Mouse (Mus musculus): ENCODE measurements around the gene Rhbdd2. TPM values are rescaled to one million over a fixed set of nuclear protein-coding genes. Genes with fewer than 3 reads are reported as not detected.
A peak's percentile ranks its signal among the peaks of the same experiment; 100 is the strongest.

Gene Rhbdd2
- total RNA-seq, 2 experiments from 2014 or later: 10.7 to 13.0 TPM

DNA sequence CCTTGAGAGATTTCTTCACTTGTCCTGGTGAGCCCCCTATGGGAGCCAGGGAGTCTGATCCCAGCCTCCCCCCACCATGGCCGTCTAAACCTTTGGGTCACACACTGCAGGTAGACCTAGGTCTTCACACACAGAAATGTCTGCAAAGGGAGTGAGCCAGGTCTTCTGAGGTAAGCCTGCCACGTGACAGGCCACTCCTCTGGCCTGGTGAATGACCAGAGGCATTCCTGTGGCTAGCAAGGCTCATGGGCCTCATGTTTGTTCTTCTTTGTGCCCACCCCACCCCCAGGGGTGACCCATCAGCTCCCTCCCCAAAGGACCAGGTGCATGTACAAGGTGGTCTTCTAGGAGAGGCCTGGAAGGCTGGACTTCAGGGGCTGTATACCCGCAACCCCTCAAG, 19.1 kb downstream of the Rhbdd2 start:
- intact Hi-C loops (cut with DNase I): no loop called here
- Histone ChIP-seq H3K4me3 (no peak overlapping the region), H3K27ac (no peak overlapping the region)
- no peak for DNase-seq
- TF ChIP-seq CTCF (IDR thresholded peaks at IDR 0.05): no peak

DNA sequence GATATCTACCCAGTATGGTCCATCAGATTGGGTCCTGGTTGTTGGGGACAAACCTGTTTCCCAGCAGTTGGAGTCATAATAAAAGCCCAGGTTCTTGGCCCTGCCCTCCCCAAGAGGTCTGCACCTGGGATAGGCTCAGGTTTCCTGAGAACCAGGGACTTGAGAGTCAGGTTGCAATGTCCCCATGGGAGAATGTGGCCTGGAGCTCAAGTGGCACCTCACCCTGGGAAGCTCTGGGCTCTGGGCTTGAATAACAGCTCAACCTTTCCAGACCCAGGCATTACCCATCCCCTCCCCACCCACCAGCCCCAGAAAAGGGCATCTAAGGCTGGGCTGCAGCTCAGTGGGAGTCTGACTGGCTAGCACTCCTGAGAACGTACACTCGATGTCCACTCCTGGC, 20.8 kb downstream of the Rhbdd2 start:
- peak; percentile 70 for DNase-seq

DNA sequence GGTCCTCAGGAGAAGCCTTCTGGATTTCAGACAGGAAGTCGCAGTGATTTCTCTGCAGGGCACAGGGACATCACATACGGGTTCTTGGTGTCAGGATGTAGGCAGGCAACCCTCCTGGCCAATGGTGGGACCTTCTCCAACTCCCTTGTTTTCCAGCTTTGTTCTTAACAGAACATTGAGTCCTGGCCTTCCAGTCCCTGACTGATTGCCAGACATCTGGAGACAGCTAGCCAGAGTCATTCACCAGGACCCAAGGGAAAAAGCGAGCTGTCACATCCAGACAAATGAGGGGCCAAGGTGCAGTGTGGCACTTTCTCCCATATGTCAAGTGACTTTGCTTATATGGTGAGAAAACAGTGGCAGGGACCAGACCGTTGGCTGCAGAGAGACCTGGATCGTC, 23.6 kb downstream of the Rhbdd2 start:
- H3K27ac ChIP-seq: no peak overlapping the region
- intact Hi-C loops (cut with DNase I): no loop called here
- TF ChIP-seq CTCF (IDR thresholded peaks at IDR 0.05): no peak
- no peak overlapping the region for H3K4me3 ChIP-seq
- DNase-seq: no peak

More for the DNA sequence above, 20.8 kb downstream of the Rhbdd2 start:
- no peak overlapping the region for H3K4me3 ChIP-seq
- no peak for TF ChIP-seq CTCF (IDR thresholded peaks at IDR 0.05)
- intact Hi-C loops (cut with DNase I): no loop called here
- peak overlapping the region; percentile 76 for H3K27ac ChIP-seq

DNA sequence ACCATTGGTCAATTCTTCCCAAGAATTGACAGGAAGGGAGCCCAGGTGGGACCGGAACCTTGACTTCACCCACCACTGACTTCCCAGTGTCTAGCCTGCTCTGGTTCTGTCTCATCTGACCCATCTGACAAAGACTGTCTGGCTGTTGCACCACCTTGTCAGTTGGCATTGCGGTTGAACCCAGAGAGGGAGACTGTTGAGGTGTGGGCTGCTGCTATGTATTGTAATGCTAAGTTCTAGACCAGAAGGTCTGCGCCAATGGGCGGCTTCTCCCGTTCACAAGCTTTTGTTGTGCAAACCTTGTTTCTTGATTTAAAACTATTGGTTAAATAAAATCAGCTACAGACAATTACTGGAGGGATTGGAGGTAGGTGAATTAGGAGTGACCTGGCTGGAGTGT, 24.7 kb downstream of the Rhbdd2 start:
- H3K27ac ChIP-seq: no peak overlapping the region
- TF ChIP-seq CTCF (IDR thresholded peaks at IDR 0.05): no peak
- no peak for DNase-seq
- no peak overlapping the region for H3K4me3 ChIP-seq
- intact Hi-C loops (cut with DNase I): no loop called here

DNA sequence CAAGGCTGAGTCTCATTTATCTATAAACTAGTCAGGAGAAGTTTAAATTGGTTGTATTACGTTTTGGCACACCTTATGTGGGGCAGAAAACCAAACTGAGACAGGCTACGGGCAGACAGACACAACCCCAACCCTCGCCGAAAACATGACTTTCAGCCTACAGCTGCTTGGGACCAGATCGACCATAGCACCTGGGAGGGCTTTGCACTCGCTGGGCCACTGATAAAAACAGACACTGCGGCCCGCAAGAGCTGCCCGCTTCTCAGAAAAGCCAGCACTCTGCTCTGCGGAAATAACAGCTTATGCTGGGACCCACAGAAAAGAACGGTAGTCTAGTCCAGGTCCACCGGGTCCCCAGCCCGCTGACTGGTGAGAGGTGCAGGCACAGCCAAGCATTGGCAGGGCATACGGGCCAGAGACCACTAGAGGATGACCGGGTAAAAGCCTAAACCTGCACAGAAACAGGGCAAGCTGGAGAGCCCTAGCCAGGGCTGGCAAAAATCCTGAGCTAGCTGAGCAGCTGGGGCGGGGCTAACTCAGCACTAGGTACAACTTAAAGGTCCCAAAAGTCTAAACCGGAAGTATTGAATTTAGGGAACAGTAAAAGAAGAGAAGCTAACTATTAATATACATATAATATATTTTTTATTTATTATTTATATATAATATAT, 25.4 kb downstream of the Rhbdd2 start:
- Histone ChIP-seq H3K27ac (peak overlapping the region; percentile 49; the same call in 1 of the 2 replicates), H3K4me3 (peak overlapping the region; percentile 47)
- DNase-seq: peak; percentile 30
- no peak for TF ChIP-seq CTCF (IDR thresholded peaks at IDR 0.05)
- intact Hi-C loops (cut with DNase I): no loop called here

DNA sequence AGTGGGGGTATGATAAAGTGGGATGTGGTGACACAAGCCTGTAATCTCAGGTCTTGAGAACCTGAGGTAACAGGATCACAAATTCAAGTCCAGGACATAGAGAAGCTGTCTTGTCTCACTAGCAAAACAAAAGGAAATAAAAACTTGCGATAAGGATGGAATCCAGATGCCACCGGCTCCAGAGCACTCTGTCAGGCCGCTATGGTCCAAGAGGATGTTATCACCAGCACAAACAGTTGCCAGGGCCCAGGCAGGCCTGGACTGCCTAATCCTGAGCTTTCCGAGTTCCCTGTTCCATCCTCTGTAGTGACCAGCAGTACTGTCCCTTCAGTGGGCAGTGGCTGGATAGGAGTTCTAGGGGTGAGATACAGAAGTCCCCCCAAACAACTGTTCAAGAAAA, 27.5 kb downstream of the Rhbdd2 start:
- no peak overlapping the region for H3K27ac ChIP-seq
- no peak overlapping the region for H3K4me3 ChIP-seq
- no peak for TF ChIP-seq CTCF (IDR thresholded peaks at IDR 0.05)
- intact Hi-C loops (cut with DNase I): no loop called here
- DNase-seq: no peak

DNA sequence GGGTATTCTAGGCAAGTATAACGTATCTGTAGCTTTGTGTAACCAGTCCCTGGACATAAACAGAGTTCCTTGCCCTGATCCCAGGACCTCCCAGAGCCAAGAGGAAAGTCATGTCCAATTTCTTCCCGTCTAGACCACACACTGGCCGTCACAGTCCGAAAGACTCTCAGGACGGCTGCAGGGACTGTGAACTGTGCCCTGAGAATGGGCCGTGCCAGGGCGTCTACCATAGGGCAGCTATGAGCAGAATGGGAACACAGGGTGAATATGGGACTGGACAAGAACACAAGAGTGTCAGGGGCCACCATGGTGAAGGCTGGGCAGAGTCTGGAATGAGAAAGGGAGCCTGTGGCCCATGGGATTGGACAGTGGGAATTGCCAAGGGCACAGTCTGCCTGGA, 28.1 kb downstream of the Rhbdd2 start:
- no peak for TF ChIP-seq CTCF (IDR thresholded peaks at IDR 0.05)
- no peak for DNase-seq
- no peak overlapping the region for H3K27ac ChIP-seq
- H3K4me3 ChIP-seq: no peak overlapping the region
- intact Hi-C loops (cut with DNase I): no loop called here

DNA sequence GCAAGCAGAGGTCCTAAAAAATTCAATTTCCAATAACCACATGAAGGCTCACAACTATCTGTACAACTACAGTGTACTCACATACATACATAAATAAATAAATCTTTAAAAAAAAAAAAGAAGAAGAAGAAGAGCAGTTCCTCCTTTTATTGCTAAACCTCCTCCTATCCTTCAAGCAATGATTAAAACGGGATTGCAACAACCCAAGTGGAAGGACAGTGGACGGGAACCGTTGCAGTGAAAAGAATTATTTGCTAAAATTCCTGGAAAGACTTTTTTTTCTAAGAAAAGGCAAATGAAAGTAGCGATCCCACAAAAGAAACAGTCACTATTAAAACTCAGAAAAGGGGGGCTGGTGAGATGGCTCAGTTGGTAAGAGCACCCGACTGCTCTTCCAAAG, 34.5 kb downstream of the Rhbdd2 start:
- Histone ChIP-seq H3K27ac (no peak overlapping the region), H3K4me3 (no peak overlapping the region)
- intact Hi-C loops (cut with DNase I): no loop called here
- no peak for DNase-seq
- no peak for TF ChIP-seq CTCF (IDR thresholded peaks at IDR 0.05)

DNA sequence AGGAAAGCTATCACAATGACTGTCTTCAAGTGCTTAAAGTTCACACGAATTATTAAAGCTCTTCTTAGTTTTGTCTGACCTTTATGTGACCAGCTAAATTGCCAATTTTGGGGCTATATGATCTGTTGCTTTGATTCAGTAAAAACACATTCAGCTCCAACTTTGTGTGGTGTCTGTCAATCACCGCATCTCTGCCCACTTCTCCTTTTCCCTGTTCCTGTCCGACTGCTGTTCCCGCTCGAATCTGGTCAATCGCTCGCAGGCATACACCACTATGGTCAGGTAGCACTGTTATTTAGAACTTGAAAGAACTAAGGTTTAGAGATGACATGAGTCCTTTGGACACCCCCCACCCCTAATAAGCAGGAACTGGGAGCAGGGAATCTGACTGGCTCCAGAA, 35.7 kb downstream of the Rhbdd2 start:
- DNase-seq: no peak
- H3K27ac ChIP-seq: no peak overlapping the region
- no peak overlapping the region for H3K4me3 ChIP-seq
- intact Hi-C loops (cut with DNase I): no loop called here
- no peak for TF ChIP-seq CTCF (IDR thresholded peaks at IDR 0.05)

DNA sequence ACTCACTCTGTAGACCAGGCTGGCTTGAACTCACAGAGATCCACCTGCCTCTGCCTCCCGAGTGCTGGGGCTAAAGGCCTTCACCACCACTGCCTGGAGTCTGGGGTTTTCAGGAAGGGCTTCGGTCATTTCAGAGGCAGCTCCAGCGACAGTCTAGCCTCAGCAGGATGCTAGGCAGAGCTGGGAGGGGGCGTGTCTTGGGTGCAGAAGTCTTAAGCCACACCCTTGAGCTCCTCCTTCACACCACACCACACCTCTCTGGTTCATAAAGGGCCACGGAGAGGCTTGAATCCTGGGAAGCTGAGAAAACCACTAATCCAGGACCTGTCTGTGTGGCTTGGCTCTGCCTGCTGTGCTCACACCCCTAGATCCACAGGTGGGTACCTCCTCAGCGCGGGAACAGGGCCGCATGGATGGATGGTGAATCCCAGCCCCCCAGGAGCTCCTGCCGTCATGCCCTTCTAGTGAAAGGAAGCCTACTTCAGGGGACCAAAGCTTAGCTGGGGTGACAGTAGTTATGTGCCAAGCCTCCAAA, 37.4 kb downstream of the Rhbdd2 start, which contains the start of gene Por:
Por (plus strand) TSS at position 293 of the 535 bp plus-strand sequence.
- H3K4me3 ChIP-seq: no peak within 1 kb of the TSS
- no peak within 1 kb of the TSS for H3K27ac ChIP-seq
- DNase-seq: peak; percentile 36
- no peak for TF ChIP-seq CTCF (IDR thresholded peaks at IDR 0.05)
- intact Hi-C loops (cut with DNase I): no loop called here

DNA sequence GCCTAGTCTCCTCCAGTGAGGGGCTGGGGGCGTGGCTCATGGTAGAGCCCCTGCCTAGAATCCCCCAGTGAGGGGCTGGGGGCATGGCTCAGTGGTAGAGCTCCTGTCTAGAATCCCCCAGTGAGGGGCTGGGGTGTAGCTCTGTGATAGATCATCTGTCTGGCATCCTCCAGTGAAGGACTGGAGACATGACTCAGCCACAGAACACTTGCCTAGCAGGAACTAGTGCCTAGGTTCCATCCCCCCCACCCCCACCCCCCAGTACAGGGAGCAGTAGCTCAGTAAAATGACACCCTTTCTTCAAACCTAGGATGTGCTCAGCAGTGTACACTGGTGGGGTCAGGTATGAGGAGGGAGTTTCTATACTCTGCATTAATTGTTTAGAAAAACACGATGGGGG, 38.5 kb downstream of the Rhbdd2 start:
- no peak for TF ChIP-seq CTCF (IDR thresholded peaks at IDR 0.05)
- no peak overlapping the region for H3K27ac ChIP-seq
- no peak overlapping the region for H3K4me3 ChIP-seq
- DNase-seq: no peak
- intact Hi-C loops (cut with DNase I): no loop called here

DNA sequence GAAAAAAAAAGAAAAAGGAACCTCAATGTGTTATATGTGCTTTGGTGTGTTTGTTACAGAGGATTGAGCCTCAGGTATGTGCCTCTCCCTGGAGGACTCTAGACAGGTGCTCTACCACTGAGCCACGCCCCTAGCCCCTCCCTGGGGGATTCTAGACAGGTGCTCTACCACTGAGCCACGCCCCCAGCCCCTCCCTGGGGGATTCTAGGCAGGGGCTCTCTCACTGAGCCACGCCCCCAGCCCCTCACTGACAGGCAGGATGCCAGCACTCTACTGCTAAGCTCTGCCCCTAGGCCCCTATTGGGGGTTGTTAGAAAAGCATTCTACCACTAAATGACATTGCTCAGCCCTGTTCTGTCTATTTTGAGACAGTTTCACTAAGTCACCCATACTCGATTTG, 40.1 kb downstream of the Rhbdd2 start:
- no peak overlapping the region for H3K27ac ChIP-seq
- intact Hi-C loops (cut with DNase I): no loop called here
- TF ChIP-seq CTCF (IDR thresholded peaks at IDR 0.05): no peak
- H3K4me3 ChIP-seq: no peak overlapping the region
- no peak for DNase-seq

DNA sequence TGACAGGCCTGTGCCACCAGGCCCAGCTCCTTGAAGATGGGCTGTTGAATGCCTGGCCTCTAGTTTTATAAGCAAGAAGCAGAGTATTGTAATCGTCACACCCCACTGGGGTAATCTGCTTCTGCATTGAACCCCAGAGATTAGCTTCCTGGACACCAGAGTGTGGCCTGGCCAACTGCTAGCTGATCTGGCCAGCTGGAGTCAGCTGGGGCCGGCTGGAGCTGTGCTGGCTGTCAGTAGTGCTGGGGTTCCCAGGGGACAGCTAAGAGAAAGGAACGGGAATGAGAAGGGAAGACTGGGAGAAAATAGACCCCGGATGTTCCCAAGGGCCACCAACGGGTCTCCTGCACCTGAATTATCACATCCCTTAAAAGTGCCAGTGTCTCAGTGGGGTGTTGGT, 40.6 kb downstream of the Rhbdd2 start:
- Histone ChIP-seq H3K27ac (no peak overlapping the region), H3K4me3 (no peak overlapping the region)
- TF ChIP-seq CTCF (IDR thresholded peaks at IDR 0.05): no peak
- intact Hi-C loops (cut with DNase I): no loop called here
- peak; percentile 59 for DNase-seq

DNA sequence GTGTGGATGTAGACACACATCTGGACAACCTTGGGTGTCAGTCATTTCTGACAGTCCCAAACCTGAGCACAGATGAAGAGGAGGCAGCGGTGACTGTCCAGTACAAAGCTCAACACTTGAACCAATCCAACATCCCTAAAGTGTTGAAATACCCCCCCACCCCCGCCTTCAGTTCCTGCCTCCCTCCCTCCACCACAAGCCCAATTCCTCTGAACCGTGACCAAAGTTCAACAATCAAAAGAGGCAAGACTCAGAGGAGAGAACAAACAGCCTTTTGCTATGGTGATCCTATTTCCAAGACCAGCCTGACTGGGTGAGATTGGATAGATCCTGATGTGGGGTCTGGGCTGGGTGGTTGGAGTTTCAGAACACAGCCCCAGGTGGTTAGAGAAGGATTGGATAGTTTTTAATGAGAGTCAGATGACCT, 41.9 kb downstream of the Rhbdd2 start:
- Histone ChIP-seq H3K4me3 (no peak overlapping the region), H3K27ac (no peak overlapping the region; the same call in 1 of the 2 replicates)
- TF ChIP-seq CTCF (IDR thresholded peaks at IDR 0.05): no peak
- intact Hi-C loops (cut with DNase I): no loop called here
- no peak for DNase-seq
